Mouse (Mus musculus) right cerebral cortex, postnatal 4 days (tissue): ENCODE results near the gene Fam126b.
"Not testable (repeated sequence)": the region's sequence is repeated elsewhere in the genome, so short reads cannot be mapped to it uniquely, and the experiment has no call there.

Experiments used
- DNase-seq: peaks from one replicate; pipeline ENCODE4 v3.0.0-alpha.2; 2022

The Fam126b gene

GRCm38 (mm10) chr1:58568456-58569130 lies 17.5 kb downstream of the Fam126b start:
- DNase-seq: no peak

- no peak for DNase-seq
These were observed 19.5 kb downstream of the Fam126b start for GRCm38 (mm10) chr1:58566621-58567020.

GRCm38 (mm10) chr1:58564981-58565380 lies 21.1 kb downstream of the Fam126b start:
- no peak for DNase-seq

- DNase-seq: peak; percentile 42
These were observed 23.7 kb downstream of the Fam126b start for GRCm38 (mm10) chr1:58562455-58562854.

GRCm38 (mm10) chr1:58560370-58560769 lies 25.8 kb downstream of the Fam126b start:
- not testable (repeated sequence) for DNase-seq

GRCm38 (mm10) chr1:58541386-58541785 lies 44.7 kb downstream of the Fam126b start:
- DNase-seq: no peak

GRCm38 (mm10) chr1:58507249-58507648 lies 78.9 kb downstream of the Fam126b start:
- DNase-seq: no peak

- DNase-seq: peak; percentile 88
These were observed 81.4 kb downstream of the Fam126b start, which contains the start of gene Orc2 for GRCm38 (mm10) chr1:58504577-58505254. Gene Orc2, minus strand, starts transcription at chr1:58505109.

GRCm38 (mm10) chr1:58503793-58504370 lies 82.2 kb downstream of the Fam126b start:
- DNase-seq: no peak

GRCm38 (mm10) chr1:58503134-58503533 lies 83.0 kb downstream of the Fam126b start:
- DNase-seq: no peak

- no peak for DNase-seq
These were observed 87.4 kb downstream of the Fam126b start for GRCm38 (mm10) chr1:58498758-58499157.

- no peak for DNase-seq
These were observed 88.4 kb downstream of the Fam126b start for GRCm38 (mm10) chr1:58497678-58498077.

GRCm38 (mm10) chr1:58495603-58496002 lies 90.5 kb downstream of the Fam126b start:
- DNase-seq: no peak

- DNase-seq: no peak
These were observed 103.5 kb downstream of the Fam126b start for GRCm38 (mm10) chr1:58482647-58483046.

- no peak for DNase-seq
These were observed 110.5 kb downstream of the Fam126b start for GRCm38 (mm10) chr1:58475662-58476061.
